Mouse (Mus musculus): ENCODE data around the gene 2310034G01Rik. TPM values are rescaled to one million over a fixed set of nuclear protein-coding genes. Genes with fewer than 3 reads are reported as not detected.

The 2310034G01Rik gene
- polyA plus RNA-seq, 1 experiment from 2014 or later = 3.5 TPM

DNA sequence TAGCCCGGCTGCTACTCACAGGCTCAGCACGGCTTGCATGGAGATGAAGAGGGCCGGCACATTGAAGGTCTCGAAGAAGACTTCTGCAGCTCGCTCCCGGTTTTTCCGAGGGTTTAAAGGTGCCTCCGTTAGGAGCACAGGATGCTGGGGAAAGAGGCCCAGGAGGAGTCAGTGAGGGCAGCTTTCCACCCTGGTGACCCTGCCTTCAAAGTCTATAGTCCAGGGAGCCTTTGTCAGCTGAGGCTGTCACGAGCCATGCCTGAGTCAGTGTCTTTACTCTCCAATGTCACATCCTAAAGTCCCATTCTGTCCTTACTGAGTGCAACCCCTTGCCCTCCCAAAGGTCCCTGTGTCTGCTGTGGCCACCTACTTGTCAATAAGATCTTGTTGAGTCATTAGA lies 32.2 kb upstream of the 2310034G01Rik start:
- Histone ChIP-seq H3K27me3 (no peaks in the 10 kb centered on the region), H3K4me2 (no peak overlapping the region), H3K9ac (no peak overlapping the region), H3K4me1 (replicated peaks) (no peaks in the 10 kb centered on the region), H3K9me3 (no peaks in the 10 kb centered on the region), H3K27ac (replicated peaks) (no peak overlapping the region), H3K4me3 (no peak overlapping the region), H3K36me3 (peaks cover 93% of the 10 kb centered on the region)
- no peak for ATAC-seq (ENCODE audit: low read depth)
- WGBS = 92% methylated on average over 9 of the region's 9 CpGs

DNA sequence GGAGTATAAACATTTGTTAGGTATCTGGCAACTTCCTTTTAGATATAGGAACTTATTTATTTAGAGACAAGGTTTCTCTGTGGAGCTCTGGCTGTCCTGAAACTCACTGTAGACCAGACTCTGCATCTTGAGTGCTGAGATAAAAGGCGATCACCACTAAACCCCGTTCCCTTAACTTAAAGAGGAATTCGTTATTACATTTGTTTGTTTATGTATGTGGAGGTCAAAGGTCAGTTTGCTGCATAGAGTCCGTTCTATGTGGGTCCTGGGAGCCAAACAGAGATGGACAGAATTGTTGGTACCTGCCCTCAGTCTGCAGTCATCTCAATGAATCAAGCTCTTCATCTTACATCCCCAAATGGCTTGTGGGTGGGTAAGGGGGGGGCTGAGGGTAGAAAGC lies 25.8 kb upstream of the 2310034G01Rik start:
- Histone ChIP-seq H3K4me2 (no peak overlapping the region), H3K36me3 (peaks cover 48% of the 10 kb centered on the region), H3K27ac (replicated peaks) (no peak overlapping the region), H3K4me1 (replicated peaks) (0 out of 2 replicates have a peak, but pooled peaks cover 3% of the 10 kb centered on the region), H3K4me3 (no peak overlapping the region), H3K27me3 (no peaks in the 10 kb centered on the region), H3K9me3 (no peaks in the 10 kb centered on the region), H3K9ac (no peak overlapping the region)
- WGBS = 72% methylated on average over 4 of the region's 4 CpGs
- ATAC-seq (ENCODE audit: low read depth) = no peak

DNA sequence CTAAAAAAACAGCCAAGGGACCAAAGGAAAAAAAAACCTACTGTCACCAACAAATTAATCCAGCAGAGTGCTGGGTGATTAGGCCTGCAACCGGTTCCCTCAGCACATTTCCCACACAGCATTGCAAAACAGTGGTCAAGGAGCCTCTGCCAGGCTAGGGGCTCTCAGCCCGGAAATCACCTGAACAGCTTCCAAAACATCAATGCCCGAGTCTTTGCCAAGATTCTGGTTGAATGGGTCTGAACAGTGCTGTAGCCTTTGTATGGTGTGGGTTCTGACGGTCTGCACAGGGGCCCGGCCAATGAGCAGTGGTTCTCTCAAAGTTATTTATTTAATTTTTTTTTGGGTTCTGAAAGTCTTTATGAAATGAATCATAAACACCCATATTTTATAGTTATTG lies 25.4 kb upstream of the 2310034G01Rik start:
- Histone ChIP-seq H3K4me3 (no peak overlapping the region), H3K9me3 (no peaks in the 10 kb centered on the region), H3K36me3 (peaks cover 44% of the 10 kb centered on the region), H3K9ac (no peak overlapping the region), H3K27ac (replicated peaks) (no peak overlapping the region), H3K4me2 (no peak overlapping the region), H3K27me3 (no peaks in the 10 kb centered on the region), H3K4me1 (replicated peaks) (0 out of 2 replicates have a peak, but pooled peaks cover 3% of the 10 kb centered on the region)
- 66% methylated on average over 5 of the region's 5 CpGs for WGBS
- ATAC-seq (ENCODE audit: low read depth) = no peak

DNA sequence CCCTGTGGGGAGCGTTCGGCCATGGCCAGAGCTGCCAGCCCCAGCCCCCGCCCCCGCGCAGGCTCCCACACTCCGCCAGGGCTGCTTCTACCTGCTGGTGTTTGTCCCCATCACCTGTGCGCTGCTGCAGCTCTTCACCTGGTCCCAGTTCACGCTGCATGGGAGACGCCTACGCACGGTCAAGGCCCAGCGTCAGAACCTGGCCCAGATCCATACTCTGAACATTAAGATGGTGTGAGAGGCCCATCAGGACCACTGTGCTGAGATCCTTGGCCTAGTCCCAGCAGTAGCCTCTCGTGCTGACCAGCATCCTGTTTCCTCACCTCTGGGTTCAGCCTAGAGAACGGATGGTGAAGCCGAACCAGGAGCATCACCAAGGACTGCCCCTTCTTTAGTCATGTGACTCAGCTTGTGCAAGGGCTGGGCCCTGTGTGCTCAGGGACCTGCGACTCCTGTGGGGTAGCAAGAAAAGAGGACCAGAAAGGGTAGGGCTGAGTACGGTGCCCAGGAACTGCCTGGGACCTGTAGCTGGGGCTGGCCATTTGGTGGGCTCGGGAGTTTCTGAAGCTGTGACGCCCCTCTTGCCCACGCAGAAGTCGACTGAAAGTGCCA lies 24.5 kb upstream of the 2310034G01Rik start:
- H3K9ac ChIP-seq = no peak overlapping the region
- WGBS = 55% methylated on average over 21 of the region's 21 CpGs
- H3K36me3 ChIP-seq = peaks cover 35% of the 10 kb centered on the region
- no peak overlapping the region for H3K27ac ChIP-seq (replicated peaks)
- no peaks in the 10 kb centered on the region for H3K27me3 ChIP-seq
- no peaks in the 10 kb centered on the region for H3K9me3 ChIP-seq
- ATAC-seq (ENCODE audit: low read depth) = no peak; the same call in 1 of the 2 replicates
- H3K4me3 ChIP-seq = no peak overlapping the region
- 0 out of 2 replicates have a peak, but pooled peaks cover 3% of the 10 kb centered on the region for H3K4me1 ChIP-seq (replicated peaks)
- H3K4me2 ChIP-seq = no peak overlapping the region

DNA sequence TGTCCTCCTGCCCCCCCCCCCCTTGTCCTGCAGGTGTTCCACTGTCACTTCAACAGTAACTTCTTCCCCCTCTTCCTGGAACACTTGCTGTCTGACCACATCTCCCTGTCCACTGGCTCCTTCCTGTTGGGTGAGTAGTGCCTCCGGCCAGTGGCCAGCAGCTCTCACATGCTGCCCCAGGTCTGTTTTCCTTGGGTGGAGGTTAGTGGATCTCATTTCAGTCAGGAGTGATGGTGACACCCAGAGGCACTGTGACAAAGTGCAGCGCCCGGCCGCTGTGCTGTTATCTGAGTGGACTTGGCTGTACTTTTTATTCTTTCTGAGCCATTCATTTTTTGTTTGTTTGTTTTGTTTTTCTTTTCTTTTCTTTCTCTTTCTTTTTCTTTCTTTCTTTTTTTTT lies 19.1 kb upstream of the 2310034G01Rik start:
- Histone ChIP-seq H3K36me3 (no peaks in the 10 kb centered on the region), H3K4me1 (replicated peaks) (no peaks in the 10 kb centered on the region), H3K9me3 (no peaks in the 10 kb centered on the region), H3K4me2 (no peak overlapping the region), H3K9ac (no peak overlapping the region), H3K27ac (replicated peaks) (no peak overlapping the region), H3K27me3 (no peaks in the 10 kb centered on the region), H3K4me3 (no peak overlapping the region)
- 25% methylated on average over 4 of the region's 4 CpGs for WGBS
- no peak for ATAC-seq (ENCODE audit: low read depth)

DNA sequence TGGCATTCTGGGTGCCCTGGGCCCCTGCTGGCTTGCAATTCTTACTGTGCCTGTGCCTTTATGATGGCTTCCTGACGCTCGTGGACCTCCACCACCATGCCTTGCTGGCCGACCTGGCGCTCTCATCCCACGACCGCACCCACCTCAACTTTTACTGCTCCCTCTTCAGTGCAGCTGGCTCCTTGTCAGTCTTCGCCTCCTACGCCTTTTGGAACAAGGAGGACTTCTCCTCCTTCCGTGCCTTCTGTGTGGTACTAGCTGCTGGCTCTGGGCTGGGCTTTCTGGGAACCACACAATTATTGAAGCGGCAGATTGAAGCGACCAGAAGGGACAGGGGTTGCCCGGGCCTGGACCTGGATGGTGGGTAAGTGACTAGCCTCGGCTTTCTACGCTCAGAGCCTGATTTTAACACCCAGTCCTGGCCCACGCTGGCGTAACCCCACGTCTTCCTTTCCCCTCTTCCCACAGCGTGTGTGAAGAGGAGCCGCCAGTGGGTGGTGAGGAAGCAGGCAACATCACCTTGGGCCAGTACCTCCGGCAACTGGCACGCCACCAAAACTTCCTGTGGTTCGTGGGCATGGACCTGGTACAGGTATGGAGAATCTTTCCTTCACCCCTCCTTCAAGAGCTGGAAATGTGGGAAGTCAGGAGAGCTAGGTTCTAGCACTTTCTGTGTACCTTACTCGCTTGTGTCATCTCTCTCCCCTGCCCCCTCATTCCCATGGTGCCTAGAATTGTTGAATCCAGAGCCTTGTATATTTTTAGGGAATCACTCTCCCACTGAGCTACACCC lies 17.9 kb upstream of the 2310034G01Rik start:
- Histone ChIP-seq H3K4me2 (no peak overlapping the region), H3K27ac (replicated peaks) (no peak overlapping the region), H3K4me1 (replicated peaks) (no peaks in the 10 kb centered on the region), H3K36me3 (no peaks in the 10 kb centered on the region), H3K27me3 (no peaks in the 10 kb centered on the region), H3K4me3 (no peak overlapping the region), H3K9ac (no peak overlapping the region), H3K9me3 (no peaks in the 10 kb centered on the region)
- ATAC-seq (ENCODE audit: low read depth) = no peak
- 81% methylated on average over 23 of the region's 23 CpGs for WGBS

DNA sequence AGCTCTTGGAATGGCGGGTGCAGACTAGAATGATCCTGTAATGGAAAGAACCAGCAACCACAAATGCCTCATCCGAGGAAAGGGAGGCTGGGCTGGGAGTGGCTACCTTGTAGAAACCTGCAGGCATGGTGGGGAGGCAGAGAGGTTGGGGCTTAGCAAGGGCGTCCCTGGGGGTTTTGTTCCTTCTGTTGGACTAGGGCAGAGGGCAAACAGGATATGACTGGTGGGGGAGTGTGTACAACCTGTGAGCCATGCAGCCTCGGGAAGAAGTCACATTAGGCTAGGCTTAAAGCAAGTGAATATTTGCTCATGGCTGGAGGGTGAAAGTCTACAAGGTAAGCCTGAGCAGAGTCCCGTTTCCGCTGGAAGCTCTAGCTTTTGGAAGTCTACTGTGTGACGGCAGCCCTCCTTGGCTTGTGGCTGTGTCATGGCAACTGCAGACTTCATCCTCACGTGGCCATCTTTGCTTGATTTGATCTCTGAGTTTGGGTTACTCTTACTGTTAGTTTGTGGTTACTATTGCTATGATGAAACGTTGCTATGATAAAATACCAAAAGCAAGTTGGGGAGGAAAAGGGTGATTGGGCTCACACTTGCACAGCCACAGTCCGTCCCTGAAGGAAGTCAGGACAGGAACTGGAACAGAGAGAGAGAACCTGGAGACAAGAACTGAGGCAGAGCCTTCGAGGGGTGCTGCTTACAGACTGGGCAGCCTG lies 13.3 kb upstream of the 2310034G01Rik start:
- Histone ChIP-seq H3K9ac (no peak overlapping the region), H3K27ac (replicated peaks) (no peak overlapping the region), H3K4me3 (no peak overlapping the region), H3K27me3 (peaks cover 3% of the 10 kb centered on the region), H3K4me1 (replicated peaks) (no peaks in the 10 kb centered on the region), H3K36me3 (no peaks in the 10 kb centered on the region), H3K9me3 (no peaks in the 10 kb centered on the region), H3K4me2 (no peak overlapping the region)
- 89% methylated on average over 11 of the region's 11 CpGs for WGBS
- no peak for ATAC-seq (ENCODE audit: low read depth)

DNA sequence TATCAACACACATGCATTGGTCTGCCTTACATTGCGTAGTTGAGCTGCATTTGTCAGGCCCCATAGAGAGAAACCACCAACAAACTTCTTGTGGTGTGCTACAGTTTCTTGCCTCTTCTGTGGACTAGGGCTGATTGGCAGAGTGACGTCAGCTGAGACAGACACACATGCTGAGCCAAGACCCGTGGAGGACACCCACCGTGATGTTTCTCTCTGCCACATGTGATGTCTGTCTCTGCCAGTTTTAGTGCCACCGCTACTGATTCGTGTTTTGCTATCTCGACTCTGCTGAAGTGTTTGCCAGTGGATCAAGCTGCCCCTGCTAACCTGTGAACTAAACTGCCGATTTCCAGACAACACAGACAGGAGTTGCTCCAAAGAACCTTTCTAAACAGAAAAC lies 12.0 kb upstream of the 2310034G01Rik start:
- no peak overlapping the region for H3K27ac ChIP-seq (replicated peaks)
- 84% methylated on average over 8 of the region's 8 CpGs for WGBS

DNA sequence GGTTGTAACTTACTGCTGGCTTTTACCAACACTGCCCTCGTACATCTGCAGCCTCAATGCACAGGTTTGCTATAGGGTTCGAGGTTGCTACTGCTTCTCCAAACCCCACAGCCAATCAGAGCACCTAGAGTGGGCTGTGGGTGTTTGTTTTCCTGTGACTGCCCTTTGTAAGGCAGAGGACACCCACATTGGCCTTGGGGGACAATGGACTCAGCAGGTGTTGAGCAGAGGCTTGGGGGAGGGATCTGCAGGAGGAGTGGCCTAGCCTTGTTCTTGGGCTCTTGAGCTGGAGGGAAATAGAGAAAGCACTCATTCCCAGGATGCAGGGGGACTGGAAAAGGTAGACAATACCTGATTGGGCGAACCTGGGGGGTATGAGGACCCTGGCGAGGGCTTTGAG lies 8.3 kb upstream of the 2310034G01Rik start:
- peaks cover 17% of the 10 kb centered on the region for H3K27me3 ChIP-seq
- peaks cover 21% of the 10 kb centered on the region for H3K4me1 ChIP-seq (replicated peaks)
- H3K27ac ChIP-seq (replicated peaks) = no peak overlapping the region
- H3K4me3 ChIP-seq = peak overlapping the region; percentile 52; the same call in 1 of the 2 replicates
- no peaks in the 10 kb centered on the region for H3K9me3 ChIP-seq
- 64% methylated on average over 4 of the region's 4 CpGs for WGBS
- no peaks in the 10 kb centered on the region for H3K36me3 ChIP-seq
- no peak overlapping the region for H3K4me2 ChIP-seq
- ATAC-seq (ENCODE audit: low read depth) = no peak
- no peak overlapping the region for H3K9ac ChIP-seq

More for the DNA sequence above, 12.0 kb upstream of the 2310034G01Rik start:
- peaks cover 17% of the 10 kb centered on the region for H3K27me3 ChIP-seq
- no peak for ATAC-seq (ENCODE audit: low read depth)
- H3K4me2 ChIP-seq = no peak overlapping the region
- H3K4me1 ChIP-seq (replicated peaks) = peaks cover 13% of the 10 kb centered on the region
- no peaks in the 10 kb centered on the region for H3K9me3 ChIP-seq
- no peak overlapping the region for H3K9ac ChIP-seq
- no peaks in the 10 kb centered on the region for H3K36me3 ChIP-seq
- no peak overlapping the region for H3K4me3 ChIP-seq

DNA sequence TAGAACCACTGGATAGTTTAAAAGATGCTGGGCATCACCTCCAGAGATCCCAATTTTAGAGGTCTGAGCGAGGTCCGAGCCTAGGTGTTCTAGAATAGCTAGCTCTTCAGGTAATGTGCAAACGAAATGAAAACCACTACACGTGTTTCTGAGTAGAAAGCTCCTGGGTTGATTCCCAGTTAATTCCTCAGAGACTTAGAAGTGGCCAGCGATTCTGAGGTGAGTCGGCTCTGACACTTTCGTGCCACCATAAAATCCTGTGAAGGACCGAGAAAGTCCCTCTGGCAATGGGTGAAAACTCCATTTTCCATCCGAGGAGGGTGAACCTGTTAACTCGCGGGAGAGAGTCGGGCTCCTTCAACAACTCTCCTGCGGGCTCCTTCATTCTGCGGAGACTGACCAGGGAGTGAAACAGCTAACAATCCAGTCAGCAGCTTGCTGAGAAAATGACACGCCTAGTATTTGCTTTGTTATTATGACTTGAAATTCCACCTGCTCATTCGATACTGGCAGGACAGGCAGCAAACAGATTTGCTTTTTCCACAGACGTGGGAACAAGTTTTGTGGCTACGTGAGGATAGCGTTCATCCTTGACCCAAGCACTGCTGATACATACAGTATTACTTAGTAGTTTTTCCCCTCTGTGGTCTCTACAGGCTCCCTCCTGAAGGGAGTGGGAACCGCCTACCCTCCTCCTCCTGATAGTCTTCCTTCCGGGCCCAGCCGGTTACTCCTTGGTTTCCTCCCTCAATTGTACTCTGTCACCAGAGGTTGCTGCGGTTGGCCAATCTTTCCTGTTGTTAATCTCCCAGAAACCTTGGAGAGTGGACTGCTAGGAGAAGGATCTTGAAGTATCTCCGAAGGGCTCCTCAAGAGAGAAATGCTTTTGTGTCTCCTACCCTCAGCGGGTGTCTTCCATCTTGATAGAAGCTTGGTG lies 7.5 kb upstream of the 2310034G01Rik start:
- 17% methylated on average over 25 of the region's 25 CpGs for WGBS
- Histone ChIP-seq H3K4me2 (peak overlapping the region; percentile 74), H3K9ac (peak overlapping the region; percentile 72), H3K9me3 (no peaks in the 10 kb centered on the region), H3K4me3 (peak overlapping the region; percentile 52), H3K36me3 (no peaks in the 10 kb centered on the region), H3K27ac (replicated peaks) (no peak overlapping the region), H3K4me1 (replicated peaks) (peaks cover 21% of the 10 kb centered on the region), H3K27me3 (peaks cover 17% of the 10 kb centered on the region)
- ATAC-seq (ENCODE audit: low read depth) = no peak

DNA sequence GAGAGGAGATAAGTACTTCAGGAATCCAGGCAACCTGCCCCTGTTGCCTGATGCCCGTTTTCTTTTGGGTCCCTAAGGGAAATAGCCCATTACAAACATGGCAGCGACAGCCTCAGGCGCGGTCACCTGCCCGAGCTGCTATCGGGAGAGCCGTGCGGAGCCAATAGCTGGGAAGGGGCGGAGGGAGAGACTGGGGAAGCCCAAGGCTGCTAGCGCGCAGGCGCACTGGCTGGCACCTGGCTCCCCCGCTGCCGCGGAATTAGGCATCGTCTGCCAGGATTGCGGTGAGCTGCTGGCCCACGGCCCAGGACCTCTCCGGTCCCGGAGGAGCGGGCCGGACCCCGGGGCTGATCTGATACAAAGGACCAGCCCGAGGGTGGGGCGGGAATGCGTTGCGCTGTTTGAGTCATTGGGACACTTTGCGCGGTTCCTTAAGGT lies 6.6 kb upstream of the 2310034G01Rik start:
- Histone ChIP-seq H3K9ac (peak overlapping the region; percentile 72), H3K4me3 (peak overlapping the region; percentile 52), H3K27me3 (peaks cover 18% of the 10 kb centered on the region), H3K27ac (replicated peaks) (no peak overlapping the region), H3K4me2 (peak overlapping the region; percentile 74), H3K4me1 (replicated peaks) (peaks cover 21% of the 10 kb centered on the region), H3K9me3 (no peaks in the 10 kb centered on the region), H3K36me3 (no peaks in the 10 kb centered on the region)
- WGBS = 0% methylated on average over 29 of the region's 29 CpGs
- ATAC-seq (ENCODE audit: low read depth) = peak; percentile 92
